Mouse (Mus musculus): ENCODE data around the gene Dnah17.
A peak's percentile ranks its signal among the peaks of the same experiment; 100 is the strongest.

Gene Dnah17

GRCm38 (mm10) chr11:117993190-117994175 lies 137.0 kb downstream of the Dnah17 start:
- no peak for DNase-seq

GRCm38 (mm10) chr11:117991502-117992470 lies 138.6 kb downstream of the Dnah17 start:
- DNase-seq = no peak

GRCm38 (mm10) chr11:117989926-117990325 lies 140.5 kb downstream of the Dnah17 start:
- DNase-seq = no peak

- no peak for DNase-seq
Measured at GRCm38 (mm10) chr11:117989241-117989640, 141.2 kb downstream of the Dnah17 start.

GRCm38 (mm10) chr11:117987968-117988367 lies 142.5 kb downstream of the Dnah17 start:
- no peak for DNase-seq

- peak; percentile 34 for DNase-seq
Measured at GRCm38 (mm10) chr11:117987032-117987451, 143.4 kb downstream of the Dnah17 start.

- DNase-seq = peak; percentile 91
Measured at GRCm38 (mm10) chr11:117986126-117987031, 144.1 kb downstream of the Dnah17 start, which contains the start of gene Pgs1. Gene Pgs1 (plus strand): TSS chr11:117986292.

GRCm38 (mm10) chr11:117983770-117984169 lies 146.7 kb downstream of the Dnah17 start:
- no peak for DNase-seq

- DNase-seq = no peak
Measured at GRCm38 (mm10) chr11:117982426-117982825, 148.0 kb downstream of the Dnah17 start.

GRCm38 (mm10) chr11:117979388-117979787 lies 151.0 kb downstream of the Dnah17 start:
- no peak for DNase-seq

GRCm38 (mm10) chr11:117977694-117978360 lies 152.6 kb downstream of the Dnah17 start:
- no peak for DNase-seq

- DNase-seq = peak; percentile 52
Measured at GRCm38 (mm10) chr11:117976081-117976582, 154.3 kb downstream of the Dnah17 start.

GRCm38 (mm10) chr11:117975211-117975967 lies 155.0 kb downstream of the Dnah17 start:
- no peak for DNase-seq

- DNase-seq = no peak
Measured at GRCm38 (mm10) chr11:117974327-117975125, 155.9 kb downstream of the Dnah17 start.

GRCm38 (mm10) chr11:117973569-117973968 lies 156.9 kb downstream of the Dnah17 start:
- no peak for DNase-seq

- DNase-seq = no peak
Measured at GRCm38 (mm10) chr11:117972656-117973558, 157.5 kb downstream of the Dnah17 start.

Measured in cerebellum, adult 9-10 months (tissue).